Mouse (Mus musculus) forebrain, embryonic 14.5 days (tissue): ENCODE results near the gene Asic2. TPM values are rescaled to one million over a fixed set of nuclear protein-coding genes. Genes with fewer than 3 reads are reported as not detected.
A peak's percentile ranks its signal among the peaks of the same experiment; 100 is the strongest.

Experiments
- ATAC-seq: fragments of 200-750 bp; cut with Nextera tagmentation; 2 replicates; pipeline ENCODE4 v1.8.0; 2017; ENCODE audit warnings: mild to moderate bottlenecking, moderate library complexity
- DNase-seq: peaks from one replicate; pipeline ENCODE4 v3.0.0-alpha.2; 2015; ENCODE audit warnings: low spot score
- H3K27ac ChIP-seq: fragments of 300-500 bp; sonication (generic); 2 replicates; pipeline ENCODE4 v1.5.1; 2014; ENCODE audit warnings: low read depth, mild to moderate bottlenecking, control low read depth, low read length, moderate library complexity
- H3K27me3 ChIP-seq: fragments of 300-500 bp; sonication (generic); replicated peaks from 2 replicates; pipeline ENCODE4 v1.6.1; 2014; ENCODE audit warnings: low read length, control low read depth, mixed read lengths; ENCODE audit not compliant: control insufficient read depth, insufficient read depth
- H3K36me3 ChIP-seq: fragments of 300-500 bp; sonication (generic); 2 replicates; pipeline ENCODE4 v1.6.1; 2014; ENCODE audit warnings: low read length, control low read depth; ENCODE audit not compliant: control insufficient read depth, insufficient read depth
- H3K4me1 ChIP-seq: fragments of 300-500 bp; sonication (generic); 2 replicates; pipeline ENCODE4 v1.6.1; 2014; ENCODE audit warnings: antibody characterized with exemption, low read length, control low read depth; ENCODE audit not compliant: control insufficient read depth, insufficient read depth
- H3K4me2 ChIP-seq: fragments of 300-500 bp; sonication (generic); 2 replicates; pipeline ENCODE4 v1.6.1; 2014; ENCODE audit warnings: mild to moderate bottlenecking, control low read depth, low read length
- H3K4me3 ChIP-seq: fragments of 300-500 bp; sonication (generic); 2 replicates; pipeline ENCODE4 v1.5.1; 2014; ENCODE audit warnings: low read depth, low read length, control low read depth
- H3K9ac ChIP-seq: fragments of 300-500 bp; sonication (generic); 2 replicates; pipeline ENCODE4 v1.6.1; 2014; ENCODE audit warnings: mild to moderate bottlenecking, low read length, control low read depth, moderate library complexity
- H3K9me3 ChIP-seq: fragments of 300-500 bp; sonication (generic); replicated peaks from 2 replicates; pipeline ENCODE4 v1.6.1; 2016; ENCODE audit warnings: low read length, control low read depth, mixed read lengths; ENCODE audit not compliant: control insufficient read depth
- WGBS: fragments of 180-500 bp; shearing (Covaris S2); extraction: QIAGEN DNeasy Blood & Tissue Kit; methylation state at CpG from one replicate; pipeline ENCODE4 v1.1.7; 2014; 5-methylcytosine and 5-hydroxymethylcytosine counted together
- polyA plus RNA-seq: library from polyadenylated mRNA; unstranded; fragments of >200 nt; fragmentation: Nextera tagmentation; extraction: Ambion mirVana; gene quantifications from 2 replicates; pipeline ENCODE4 v1.2.1, GENCODE M21; 2014

The Asic2 gene
- polyA plus RNA-seq, 1 experiment from 2014 or later = 3.8 TPM

DNA sequence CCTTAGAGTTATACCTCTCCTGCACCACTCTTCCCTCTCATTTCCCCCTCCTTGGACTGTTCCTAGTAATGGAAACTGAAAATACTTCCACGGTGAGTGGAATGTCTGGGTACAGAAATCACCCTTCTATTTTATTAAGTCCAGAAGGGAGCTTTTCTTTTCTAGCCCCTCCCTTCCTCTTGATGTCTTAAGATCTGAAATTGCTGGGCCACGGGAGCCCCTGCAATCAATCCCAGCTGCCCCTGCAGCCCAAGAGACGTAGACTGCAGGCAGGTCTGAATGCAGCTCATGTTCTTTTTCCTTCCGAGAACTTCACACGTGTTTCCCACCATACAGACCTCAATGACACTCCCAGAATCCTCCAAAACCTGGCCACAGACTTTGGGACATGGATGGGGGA lies 32.3 kb upstream of the Asic2 start:
- 61% methylated on average over 5 of the region's 5 CpGs for WGBS
- Histone ChIP-seq H3K27me3 (no peaks in the 10 kb centered on the region), H3K36me3 (no peaks in the 10 kb centered on the region), H3K4me1 (no peaks in the 10 kb centered on the region), H3K27ac (no peak overlapping the region), H3K9me3 (no peaks in the 10 kb centered on the region), H3K9ac (no peak overlapping the region), H3K4me3 (no peak overlapping the region), H3K4me2 (no peak overlapping the region)
- DNase-seq (no peak), ATAC-seq (no peak)

DNA sequence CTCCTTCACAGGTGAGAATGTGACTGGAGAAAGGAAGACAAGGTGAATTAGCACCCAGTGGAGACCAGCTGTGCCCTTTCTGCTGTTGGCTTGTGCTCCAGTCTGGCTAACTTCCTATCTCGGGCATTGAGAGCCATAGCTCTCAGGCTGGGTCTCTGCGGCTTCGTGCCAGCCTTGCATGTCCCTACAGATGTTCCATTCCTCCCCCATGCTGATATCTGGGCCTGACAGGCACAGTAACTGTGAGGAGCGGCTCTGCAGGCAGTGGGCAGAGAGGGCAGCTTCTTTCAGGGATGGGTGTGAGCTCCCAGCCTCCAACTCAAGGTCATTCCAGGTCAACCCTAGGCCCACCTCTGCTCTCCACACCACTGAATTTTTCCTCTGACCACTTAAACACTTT lies 31.2 kb upstream of the Asic2 start:
- 90% methylated on average over 4 of the region's 4 CpGs for WGBS
- DNase-seq = no peak
- Histone ChIP-seq H3K27me3 (no peaks in the 10 kb centered on the region), H3K4me2 (no peak overlapping the region), H3K36me3 (no peaks in the 10 kb centered on the region), H3K9ac (no peak overlapping the region), H3K9me3 (no peaks in the 10 kb centered on the region), H3K4me1 (no peaks in the 10 kb centered on the region), H3K27ac (no peak overlapping the region), H3K4me3 (no peak overlapping the region)
- no peak for ATAC-seq

DNA sequence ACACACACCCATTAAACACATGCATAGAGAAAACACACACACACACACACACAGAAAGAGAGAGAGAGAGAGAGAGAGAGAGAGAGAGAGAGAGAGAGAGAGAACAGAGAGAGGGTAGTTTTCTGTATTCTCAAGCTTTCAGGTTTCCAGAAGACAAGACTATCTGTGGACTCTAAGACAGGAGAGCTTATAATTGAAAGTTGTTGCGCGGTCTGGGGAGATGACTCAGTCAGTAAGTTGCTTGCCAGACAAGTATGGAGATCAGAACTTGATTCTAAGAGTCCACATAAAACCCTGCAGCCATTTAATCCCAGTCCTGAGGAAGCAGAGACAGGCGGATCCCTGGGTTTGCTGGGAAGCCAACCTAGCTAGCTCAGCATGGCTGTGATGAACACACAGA lies 30.4 kb upstream of the Asic2 start:
- Histone ChIP-seq H3K9ac (no peak overlapping the region), H3K36me3 (no peaks in the 10 kb centered on the region), H3K27ac (no peak overlapping the region), H3K4me3 (no peak overlapping the region), H3K27me3 (no peaks in the 10 kb centered on the region), H3K4me2 (no peak overlapping the region), H3K9me3 (no peaks in the 10 kb centered on the region), H3K4me1 (no peaks in the 10 kb centered on the region)
- DNase-seq = no peak
- WGBS = 89% methylated on average over 3 of the region's 3 CpGs
- no peak for ATAC-seq

DNA sequence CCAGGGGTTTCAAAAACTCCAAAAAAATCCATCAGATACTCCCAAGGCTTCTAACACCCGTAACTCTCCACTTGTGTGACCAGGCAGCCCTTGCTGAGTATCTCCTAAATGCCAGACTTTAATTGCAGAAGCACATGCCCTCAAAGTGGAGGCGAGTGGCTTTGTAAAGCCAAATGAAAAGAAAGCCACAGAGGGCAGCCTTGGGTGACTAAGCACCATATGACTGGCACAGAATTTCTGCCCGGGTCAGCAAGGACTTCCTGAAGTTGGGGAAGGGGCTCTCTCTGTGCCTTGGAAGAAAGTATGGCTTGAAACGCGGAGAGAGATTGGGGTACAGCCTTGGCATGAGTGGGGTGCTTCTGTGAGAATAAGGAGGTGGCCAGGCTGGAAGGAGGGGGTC lies 28.8 kb upstream of the Asic2 start:
- no peaks in the 10 kb centered on the region for H3K27me3 ChIP-seq
- no peak overlapping the region for H3K4me2 ChIP-seq
- H3K27ac ChIP-seq = no peak overlapping the region
- H3K9ac ChIP-seq = no peak overlapping the region
- H3K4me1 ChIP-seq = no peaks in the 10 kb centered on the region
- DNase-seq (no peak), ATAC-seq (no peak)
- no peaks in the 10 kb centered on the region for H3K36me3 ChIP-seq
- H3K4me3 ChIP-seq = no peak overlapping the region
- WGBS = 85% methylated on average over 5 of the region's 5 CpGs
- H3K9me3 ChIP-seq = no peaks in the 10 kb centered on the region

DNA sequence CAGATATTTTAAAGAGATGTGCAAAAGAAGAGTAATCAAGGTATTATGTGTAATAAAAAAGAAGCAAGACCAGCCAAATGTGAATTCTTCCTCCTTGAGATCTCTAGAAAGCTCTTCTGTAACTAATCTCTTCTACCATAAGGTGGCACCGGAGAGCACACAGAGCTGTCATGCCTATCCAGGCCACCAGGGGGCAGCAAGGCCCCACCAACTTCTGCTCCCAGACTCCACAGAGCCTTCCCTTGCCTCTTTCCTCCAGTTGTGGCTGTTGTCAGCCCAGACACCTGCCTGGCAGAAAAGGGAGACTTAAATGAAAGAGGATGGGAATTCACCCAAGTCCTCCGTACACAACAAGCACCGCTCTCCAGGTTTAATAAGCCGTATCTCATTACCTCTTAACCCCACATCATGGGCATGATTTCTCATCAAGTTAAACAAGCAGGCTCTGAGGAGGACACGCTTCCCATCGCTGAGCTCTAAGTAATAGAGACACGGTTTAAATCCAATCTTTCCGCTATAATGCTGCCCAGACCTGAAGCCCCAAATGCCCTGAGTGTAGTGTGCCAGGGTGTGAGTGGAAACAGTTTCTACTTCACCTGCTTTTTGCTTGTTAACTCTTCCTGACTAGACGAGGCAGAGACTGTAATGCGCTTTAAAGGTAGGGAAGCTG lies 28.1 kb upstream of the Asic2 start:
- H3K36me3 ChIP-seq = no peaks in the 10 kb centered on the region
- ATAC-seq = peak; percentile 63
- WGBS = 67% methylated on average over 10 of the region's 10 CpGs
- no peaks in the 10 kb centered on the region for H3K27me3 ChIP-seq
- H3K9me3 ChIP-seq = no peaks in the 10 kb centered on the region
- peak; percentile 76 for DNase-seq
- no peaks in the 10 kb centered on the region for H3K4me1 ChIP-seq
- H3K4me2 ChIP-seq = no peak overlapping the region
- no peak overlapping the region for H3K9ac ChIP-seq
- no peak overlapping the region for H3K4me3 ChIP-seq
- no peak overlapping the region for H3K27ac ChIP-seq

GRCm38 (mm10) chr11:81983146-81983545 lies 14.9 kb upstream of the Asic2 start:
- no peak overlapping the region for H3K9ac ChIP-seq
- H3K27me3 ChIP-seq = no peaks in the 10 kb centered on the region
- ATAC-seq = no peak
- H3K4me1 ChIP-seq = 0 out of 2 replicates have a peak, but pooled peaks cover 2% of the 10 kb centered on the region
- no peaks in the 10 kb centered on the region for H3K36me3 ChIP-seq
- H3K4me3 ChIP-seq = no peak overlapping the region
- no peak overlapping the region for H3K4me2 ChIP-seq
- 37% methylated on average over 5 of the region's 5 CpGs for WGBS
- H3K9me3 ChIP-seq = no peaks in the 10 kb centered on the region
- no peak overlapping the region for H3K27ac ChIP-seq
- DNase-seq = peak; percentile 83

GRCm38 (mm10) chr11:81982191-81982590 lies 13.9 kb upstream of the Asic2 start:
- no peaks in the 10 kb centered on the region for H3K9me3 ChIP-seq
- H3K36me3 ChIP-seq = no peaks in the 10 kb centered on the region
- WGBS = 32% methylated on average over 11 of the region's 11 CpGs
- ATAC-seq (no peak), DNase-seq (peak; percentile 45)
- no peak overlapping the region for H3K4me2 ChIP-seq
- no peaks in the 10 kb centered on the region for H3K27me3 ChIP-seq
- H3K9ac ChIP-seq = no peak overlapping the region
- H3K4me3 ChIP-seq = no peak overlapping the region
- H3K27ac ChIP-seq = no peak overlapping the region
- 0 out of 2 replicates have a peak, but pooled peaks cover 2% of the 10 kb centered on the region for H3K4me1 ChIP-seq

DNA sequence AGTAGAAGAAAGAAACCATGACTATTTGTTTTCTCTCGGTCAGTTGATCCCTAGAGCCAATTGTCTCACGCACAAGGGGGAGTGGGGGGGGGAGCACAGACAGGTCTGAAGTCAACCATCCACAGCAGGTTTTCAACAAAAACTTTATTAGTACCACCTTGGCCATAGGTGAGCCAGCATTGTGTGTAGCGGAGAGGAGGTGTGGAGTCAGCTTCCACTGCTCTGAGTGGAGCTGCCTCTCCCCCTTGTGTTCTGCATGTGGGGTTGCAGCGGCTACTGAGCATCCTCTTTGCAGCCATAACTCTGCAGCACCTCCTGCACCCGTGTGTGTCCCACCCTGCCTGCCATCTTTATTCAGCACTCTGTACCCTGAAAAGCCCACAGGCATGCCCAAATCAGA lies 6.3 kb upstream of the Asic2 start:
- no peaks in the 10 kb centered on the region for H3K36me3 ChIP-seq
- no peaks in the 10 kb centered on the region for H3K27me3 ChIP-seq
- no peaks in the 10 kb centered on the region for H3K4me1 ChIP-seq
- no peak overlapping the region for H3K4me2 ChIP-seq
- DNase-seq = peak; percentile 70
- no peak overlapping the region for H3K4me3 ChIP-seq
- no peak overlapping the region for H3K9ac ChIP-seq
- no peaks in the 10 kb centered on the region for H3K9me3 ChIP-seq
- 15% methylated on average over 5 of the region's 5 CpGs for WGBS
- ATAC-seq = peak; percentile 57; the same call in 1 of the 2 replicates
- no peak overlapping the region for H3K27ac ChIP-seq

DNA sequence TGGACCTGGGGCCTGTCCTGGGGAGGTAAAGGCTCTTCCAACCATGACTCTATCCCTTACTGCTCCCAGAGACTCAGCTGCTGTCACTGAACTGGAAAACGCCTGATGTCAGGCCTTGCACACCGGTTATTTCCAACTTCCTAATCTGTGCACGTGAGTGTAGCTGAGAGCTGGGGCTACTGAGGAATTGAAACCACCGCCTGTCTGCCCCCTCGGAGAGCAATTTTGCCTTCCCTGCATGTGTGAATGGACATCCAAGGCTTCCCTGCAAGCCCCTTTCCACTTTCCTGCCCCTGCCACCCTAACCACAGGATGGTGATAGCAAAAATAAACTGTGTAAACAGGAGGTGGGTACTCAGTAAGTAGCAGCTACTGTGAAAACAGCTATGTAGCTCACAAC lies 5.4 kb upstream of the Asic2 start:
- H3K36me3 ChIP-seq = no peaks in the 10 kb centered on the region
- DNase-seq (no peak), ATAC-seq (no peak)
- H3K4me1 ChIP-seq = peaks cover 3% of the 10 kb centered on the region; the same call in 1 of the 2 replicates
- H3K27me3 ChIP-seq = no peaks in the 10 kb centered on the region; the same call in 1 of the 2 replicates
- no peak overlapping the region for H3K9ac ChIP-seq
- H3K27ac ChIP-seq = no peak overlapping the region
- H3K4me2 ChIP-seq = no peak overlapping the region
- H3K9me3 ChIP-seq = no peaks in the 10 kb centered on the region
- WGBS = 69% methylated on average over 5 of the region's 5 CpGs
- H3K4me3 ChIP-seq = no peak overlapping the region
